Mouse (Mus musculus) heart, postnatal 0 days (tissue): Measurements from ENCODE around the gene Slc31a2.

Source experiments
- CTCF ChIP-seq: IDR thresholded peaks from 2 replicates; pipeline ENCODE4 v1.5.1; 2016; ENCODE audit warnings: antibody characterized with exemption, control low read depth, low read depth
- EP300 ChIP-seq: IDR thresholded peaks from 2 replicates; pipeline ENCODE4 v1.6.1; 2016; ENCODE audit warnings: antibody characterized with exemption, low read depth

GRCm38 (mm10) chr4:62281319-62281718, 19.0 kb downstream of the Slc31a2 start:
- TF ChIP-seq CTCF = no peak
- TF ChIP-seq EP300 = no peak
